Mouse (Mus musculus): ENCODE data around the gene Hmgb4. TPM values are rescaled to one million over a fixed set of nuclear protein-coding genes. Genes with fewer than 3 reads are reported as not detected.

Hmgb4 gene
- total RNA-seq, 4 experiments from 2014 or later: not detected

GRCm38 (mm10) chr4:128227377-128228316 is 33.1 kb downstream of the Hmgb4 start:
- DNase-seq (ENCODE audit: low spot score in 2 of 2): no peak

GRCm38 (mm10) chr4:128224453-128224852 is 36.3 kb downstream of the Hmgb4 start:
- no peak for DNase-seq (ENCODE audit: low spot score in 2 of 2)

- DNase-seq (ENCODE audit: low spot score in 2 of 2): peak in 1 of 2 experiments; percentile 23
Observed at GRCm38 (mm10) chr4:128217991-128218595, 42.7 kb downstream of the Hmgb4 start.
